Mouse (Mus musculus) MEL (cell line): ENCODE data around the gene Scel.

Experiments used
- BHLHE40 ChIP-seq: IDR thresholded peaks from 2 replicates; pipeline ENCODE4 v1.6.1; 2012; ENCODE audit warnings: low read depth, mild to moderate bottlenecking, inconsistent platforms, low read length, improper control_type of control experiment, borderline replicate concordance
- CHD1 ChIP-seq: IDR thresholded peaks from 2 replicates; pipeline ENCODE4 v1.6.1; 2012; ENCODE audit warnings: low read depth, mild to moderate bottlenecking, inconsistent platforms, low read length, improper control_type of control experiment
- CHD2 ChIP-seq: IDR thresholded peaks from 2 replicates; pipeline ENCODE4 v1.6.1; 2011; ENCODE audit warnings: low read length, improper control_type of control experiment
- CTCF ChIP-seq, 3 experiments: IDR thresholded peaks in 2 of 3; conservative IDR thresholded peaks in 1 of 3; 2 replicates each; pipeline ENCODE4 v1.5.1; 2011 to 2012; ENCODE audit warnings: low read length in 3 of 3, low read depth in 2 of 3, mild to moderate bottlenecking in 2 of 3, improper control_type of control experiment in 1 of 3, inconsistent platforms in 1 of 3, mixed read lengths in 1 of 3, moderate library complexity in 1 of 3; ENCODE audit not compliant: control insufficient read depth in 1 of 3, insufficient read depth in 1 of 3, poor library complexity in 1 of 3, severe bottlenecking in 1 of 3
- ELF1 ChIP-seq: IDR thresholded peaks from 2 replicates; pipeline ENCODE4 v1.6.1; 2014; ENCODE audit warnings: low read depth, mild to moderate bottlenecking, inconsistent platforms, low read length, improper control_type of control experiment, moderate library complexity
- GATA1 ChIP-seq: IDR thresholded peaks from 2 replicates; pipeline ENCODE4 v1.6.1; 2011; ENCODE audit warnings: low read depth, low read length, improper control_type of control experiment
- JUND ChIP-seq: IDR thresholded peaks from 2 replicates; pipeline ENCODE4 v1.6.1; 2011; ENCODE audit warnings: low read depth, mild to moderate bottlenecking, improper control_type of control experiment, low read length
- KAT2A ChIP-seq: conservative IDR thresholded peaks from 2 replicates; pipeline ENCODE4 v1.6.1; 2012; ENCODE audit warnings: low read depth, low read length, improper control_type of control experiment, inconsistent platforms
- MAX ChIP-seq: IDR thresholded peaks from 2 replicates; pipeline ENCODE4 v1.6.1; 2011; ENCODE audit warnings: low read length, improper control_type of control experiment
- POLR2A ChIP-seq, 2 experiments: IDR thresholded peaks; 2 replicates each; pipeline ENCODE4 v1.6.1; 2011 to 2012; ENCODE audit warnings: low read length in 2 of 2, mild to moderate bottlenecking in 2 of 2, control low read depth in 1 of 2, improper control_type of control experiment in 1 of 2, low read depth in 1 of 2, moderate library complexity in 1 of 2; ENCODE audit not compliant: control insufficient read depth in 1 of 2, insufficient read depth in 1 of 2, poor library complexity in 1 of 2
- RAD21 ChIP-seq: IDR thresholded peaks from 2 replicates; pipeline ENCODE4 v1.6.1; 2011; ENCODE audit warnings: mild to moderate bottlenecking, low read depth, low read length, improper control_type of control experiment
- SMC3 ChIP-seq: IDR thresholded peaks from 2 replicates; pipeline ENCODE4 v1.6.1; 2011; ENCODE audit warnings: low read depth, low read length, improper control_type of control experiment
- USF1 ChIP-seq: IDR thresholded peaks from 2 replicates; pipeline ENCODE4 v1.6.1; 2014; ENCODE audit warnings: low read depth, mild to moderate bottlenecking, inconsistent platforms, low read length, improper control_type of control experiment, moderate library complexity
- ZNF384 ChIP-seq: IDR thresholded peaks from 2 replicates; pipeline ENCODE4 v1.6.1; 2012; ENCODE audit warnings: low read depth, mild to moderate bottlenecking, inconsistent platforms, low read length, improper control_type of control experiment

- TF ChIP-seq GATA1 (no peak), USF1 (no peak), BHLHE40 (no peak), POLR2A (IDR thresholded peaks at IDR 0.05; ENCODE audit: control insufficient read depth in 1 of 2, insufficient read depth in 1 of 2, low read depth in 1 of 2, low read length in 2 of 2, poor library complexity in 1 of 2) (no peak), RAD21 (no peak), CTCF (IDR thresholded peaks at IDR 0.05 in 2 of 3, conservative IDR thresholded peaks at IDR 0.05 in 1 of 3; ENCODE audit: control insufficient read depth in 1 of 3, insufficient read depth in 1 of 3, low read depth in 2 of 3, low read length in 3 of 3, poor library complexity in 1 of 3, severe bottlenecking in 1 of 3) (no peak), ELF1 (no peak), CHD1 (no peak), CHD2 (no peak), MAX (no peak), JUND (no peak), ZNF384 (no peak), SMC3 (no peak), KAT2A (no peak)
These were observed 116.7 kb downstream of the Scel start for GRCm38 (mm10) chr14:103629639-103630364.
